Mouse (Mus musculus) megakaryocyte, embryonic 14.5 days (primary cell): ENCODE results near the gene Slc25a48. TPM values are rescaled to one million over a fixed set of nuclear protein-coding genes. Genes with fewer than 3 reads are reported as not detected.

Experiments
- H3K27me3 ChIP-seq: replicated peaks from 2 replicates; pipeline ENCODE3; 2012; ENCODE audit warnings: inconsistent platforms
- H3K36me3 ChIP-seq: replicated peaks from 2 replicates; pipeline ENCODE3; 2012; ENCODE audit warnings: low read length, inconsistent platforms, mixed read lengths
- H3K4me1 ChIP-seq: 2 replicates; pipeline ENCODE4 v1.6.1; 2012; ENCODE audit warnings: inconsistent platforms
- H3K4me3 ChIP-seq: replicated peaks from 2 replicates; pipeline ENCODE3; 2012; ENCODE audit warnings: moderate library complexity, mild to moderate bottlenecking, inconsistent platforms
- H3K9me3 ChIP-seq: 2 replicates; pipeline ENCODE4 v1.6.1; 2012; ENCODE audit warnings: inconsistent platforms
- FLI1 ChIP-seq: IDR thresholded peaks from 2 replicates; pipeline ENCODE4 v1.6.1; 2012; ENCODE audit warnings: low read length, inconsistent platforms, mixed read lengths
- GATA1 ChIP-seq: IDR thresholded peaks from 3 replicates; pipeline ENCODE4 v1.6.1; 2012; ENCODE audit warnings: mixed read lengths, low read length, inconsistent platforms, borderline replicate concordance
- polyA plus RNA-seq: library from polyadenylated mRNA; stranded (reverse); fragments of >175 nt; gene quantifications from 2 replicates; pipeline ENCODE4 v1.2.3, GENCODE M21; 2012; ENCODE audit warnings: low replicate concordance; ENCODE audit not compliant: insufficient read depth

The Slc25a48 gene
- not detected in 2 replicates for polyA plus RNA-seq

DNA sequence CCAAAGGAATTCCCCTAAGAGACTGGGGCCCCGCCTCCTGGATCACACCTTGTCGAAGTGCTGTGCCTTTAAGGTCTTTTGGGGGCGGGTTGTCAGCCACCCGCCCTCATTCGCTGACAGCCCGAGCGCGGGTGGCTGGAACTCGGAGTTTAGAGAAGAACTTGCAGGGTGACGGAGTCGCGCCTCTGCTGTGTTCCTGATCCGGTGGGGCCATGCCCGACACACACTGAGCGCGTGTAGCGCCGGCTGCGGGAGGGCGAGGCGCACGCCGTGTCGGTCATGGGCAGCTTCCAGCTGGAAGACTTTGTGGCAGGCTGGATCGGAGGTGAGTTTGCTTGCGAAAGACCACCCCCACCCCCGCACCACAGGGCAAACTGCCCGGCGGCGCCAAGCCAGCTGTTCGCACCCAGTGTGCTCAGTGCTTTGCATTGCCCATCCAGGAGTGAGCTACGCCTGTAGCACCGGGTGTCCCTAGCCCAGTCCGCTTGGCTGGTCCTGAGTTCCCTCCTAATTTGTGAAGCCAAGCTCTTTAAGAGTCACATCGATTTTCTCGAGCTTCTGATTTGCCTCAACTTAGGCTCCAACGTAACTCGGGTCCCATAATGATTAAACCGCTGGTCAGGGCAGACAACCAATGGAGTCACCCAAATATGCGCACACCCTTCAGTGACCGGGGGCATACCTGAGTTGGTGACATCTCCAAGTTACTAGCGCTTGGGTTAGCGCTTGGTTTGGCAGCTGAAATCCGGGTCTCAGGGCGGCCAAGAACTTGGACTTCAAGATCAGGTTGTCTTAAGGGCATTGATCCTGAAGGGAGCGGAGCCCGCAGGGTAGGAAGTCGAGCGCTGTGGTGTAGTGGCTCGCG, at the start of gene Slc25a48:
Gene Slc25a48 (plus strand): TSS at position 145 of the 865 bp plus-strand sequence.
- Histone ChIP-seq H3K36me3 (no peaks in the 10 kb centered on the region), H3K4me3 (peak within 1 kb of the TSS; percentile 33), H3K9me3 (peaks cover 6% of the 10 kb centered on the region; the same call in 1 of the 2 replicates), H3K4me1 (peaks cover 6% of the 10 kb centered on the region; the same call in 1 of the 2 replicates), H3K27me3 (peaks cover 71% of the 10 kb centered on the region)
- TF ChIP-seq FLI1 (no peak), GATA1 (no peak)

DNA sequence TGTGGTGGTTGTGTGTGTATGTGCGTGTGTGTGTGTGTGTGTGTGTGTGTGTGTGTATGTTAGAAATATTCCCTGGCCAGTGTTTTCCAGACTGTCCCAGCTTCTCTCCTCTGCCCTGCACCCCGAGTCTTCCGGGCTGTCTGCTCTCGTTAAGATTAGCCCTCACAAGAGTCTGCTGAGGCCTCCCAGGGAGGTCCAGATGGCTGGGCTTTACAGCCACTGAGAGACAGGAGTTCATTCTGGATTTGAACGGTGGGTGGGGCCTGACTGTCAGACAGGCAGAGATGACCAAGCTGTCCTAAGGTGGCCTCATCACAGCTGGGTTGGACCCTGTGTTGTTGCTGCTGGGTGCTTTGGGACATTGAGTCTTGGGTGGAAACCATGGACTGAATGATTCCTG, 40.6 kb upstream of the Slc25a48 start:
- H3K9me3 ChIP-seq, result no peaks in the 10 kb centered on the region

DNA sequence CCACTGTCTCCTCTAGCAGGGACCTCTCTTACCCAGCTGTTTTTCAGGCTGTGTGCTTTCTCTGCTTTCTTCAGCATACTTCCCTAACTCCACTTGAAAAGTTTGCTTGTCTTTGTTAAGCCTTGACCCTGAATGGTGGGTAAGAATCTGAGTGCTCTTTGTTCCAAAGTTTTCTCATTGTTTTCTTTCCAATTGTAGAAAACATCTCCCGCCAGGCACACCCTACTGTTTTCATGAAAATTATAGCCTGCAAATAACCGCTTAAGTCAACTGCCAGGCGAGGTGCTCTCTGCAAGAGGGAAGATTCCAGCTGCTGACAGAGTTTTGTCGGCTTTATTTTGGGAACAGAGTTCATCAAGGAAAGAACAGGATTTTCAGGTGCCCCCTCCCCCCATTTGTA, 37.0 kb upstream of the Slc25a48 start:
- no peaks in the 10 kb centered on the region for H3K4me1 ChIP-seq
- no peaks in the 10 kb centered on the region for H3K36me3 ChIP-seq
- peaks cover 7% of the 10 kb centered on the region for H3K27me3 ChIP-seq
- no peak overlapping the region for H3K4me3 ChIP-seq
- no peaks in the 10 kb centered on the region for H3K9me3 ChIP-seq
- TF ChIP-seq FLI1 (no peak), GATA1 (no peak)

More for the DNA sequence above, 40.6 kb upstream of the Slc25a48 start:
- TF ChIP-seq GATA1, result no peak
- TF ChIP-seq FLI1, result no peak
- H3K4me1 ChIP-seq, result no peaks in the 10 kb centered on the region
- peaks cover 5% of the 10 kb centered on the region for H3K27me3 ChIP-seq
- H3K4me3 ChIP-seq, result no peak overlapping the region
- H3K36me3 ChIP-seq, result no peaks in the 10 kb centered on the region

DNA sequence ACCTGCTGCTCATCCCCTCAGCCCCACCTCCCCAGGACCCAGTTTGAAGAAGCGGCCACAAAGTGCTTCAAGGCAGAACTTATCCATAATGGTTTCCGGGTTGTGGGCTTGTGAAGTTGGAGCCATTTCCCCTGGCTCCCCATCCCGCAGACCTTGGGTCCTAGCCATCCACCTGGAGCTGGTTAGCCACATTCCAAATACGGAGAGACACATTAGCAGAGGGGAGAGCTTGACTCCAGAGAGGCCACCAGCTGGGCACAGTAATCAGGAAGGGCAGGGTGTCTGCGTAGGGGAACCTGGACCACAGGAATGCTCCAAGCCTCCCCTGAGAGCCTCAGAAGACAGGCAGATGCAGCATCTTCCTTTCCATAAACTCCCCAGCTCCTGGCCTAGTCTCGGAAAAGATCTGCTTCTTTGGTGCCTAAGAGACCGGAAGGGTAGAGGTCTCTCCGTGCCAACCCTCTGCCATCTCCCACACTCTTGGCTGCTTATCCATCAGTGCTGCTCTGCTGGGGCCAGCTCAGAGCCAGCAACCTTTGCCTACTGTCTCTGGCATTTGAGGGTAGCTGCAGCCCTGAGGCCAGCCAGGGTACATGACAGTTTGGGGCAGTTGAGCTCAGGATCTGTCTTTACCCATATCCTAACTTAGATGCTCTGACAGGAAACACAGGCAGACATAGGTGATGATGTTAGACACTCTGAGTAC, 34.6 kb upstream of the Slc25a48 start:
- H3K27me3 ChIP-seq, result peaks cover 3% of the 10 kb centered on the region
- H3K36me3 ChIP-seq, result no peaks in the 10 kb centered on the region
- H3K9me3 ChIP-seq, result peaks cover 3% of the 10 kb centered on the region; the same call in 1 of the 2 replicates
- TF ChIP-seq FLI1 (no peak), GATA1 (no peak)
- H3K4me3 ChIP-seq, result no peak overlapping the region
- no peaks in the 10 kb centered on the region for H3K4me1 ChIP-seq

DNA sequence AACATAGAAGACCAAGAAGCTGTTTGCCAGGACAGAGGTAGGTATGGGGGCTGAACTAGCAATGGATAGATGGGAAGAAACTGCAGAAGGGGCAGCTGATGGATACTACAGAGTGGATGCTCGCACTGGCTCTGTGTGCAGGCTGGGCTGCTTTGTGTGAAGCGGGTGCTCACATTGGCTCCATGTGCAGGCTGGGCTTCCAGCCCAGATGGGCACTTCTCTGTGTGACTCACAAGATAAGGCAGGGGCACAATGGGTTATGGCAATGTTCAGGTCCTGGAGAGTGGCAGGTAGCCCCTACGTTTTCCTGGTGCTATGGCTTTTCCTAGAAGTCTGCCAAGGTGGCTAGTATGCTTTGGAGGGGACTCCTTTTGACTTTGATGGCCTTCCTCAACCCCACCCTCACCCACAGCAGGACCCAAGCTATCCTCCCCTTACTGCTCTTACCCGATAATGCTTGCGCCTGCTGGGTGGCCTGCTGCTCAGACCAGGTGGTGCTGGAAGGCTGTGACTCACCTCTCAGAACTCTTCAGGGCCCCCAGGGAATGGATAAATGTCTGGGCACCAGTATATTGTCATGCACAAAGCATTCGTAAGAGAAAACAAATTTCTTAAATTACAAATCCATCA, 33.5 kb upstream of the Slc25a48 start:
- H3K4me1 ChIP-seq, result no peaks in the 10 kb centered on the region
- H3K27me3 ChIP-seq, result peaks cover 3% of the 10 kb centered on the region
- H3K4me3 ChIP-seq, result no peak overlapping the region
- TF ChIP-seq GATA1, result no peak
- TF ChIP-seq FLI1, result no peak
- H3K36me3 ChIP-seq, result no peaks in the 10 kb centered on the region
- peaks cover 3% of the 10 kb centered on the region; the same call in 1 of the 2 replicates for H3K9me3 ChIP-seq

DNA sequence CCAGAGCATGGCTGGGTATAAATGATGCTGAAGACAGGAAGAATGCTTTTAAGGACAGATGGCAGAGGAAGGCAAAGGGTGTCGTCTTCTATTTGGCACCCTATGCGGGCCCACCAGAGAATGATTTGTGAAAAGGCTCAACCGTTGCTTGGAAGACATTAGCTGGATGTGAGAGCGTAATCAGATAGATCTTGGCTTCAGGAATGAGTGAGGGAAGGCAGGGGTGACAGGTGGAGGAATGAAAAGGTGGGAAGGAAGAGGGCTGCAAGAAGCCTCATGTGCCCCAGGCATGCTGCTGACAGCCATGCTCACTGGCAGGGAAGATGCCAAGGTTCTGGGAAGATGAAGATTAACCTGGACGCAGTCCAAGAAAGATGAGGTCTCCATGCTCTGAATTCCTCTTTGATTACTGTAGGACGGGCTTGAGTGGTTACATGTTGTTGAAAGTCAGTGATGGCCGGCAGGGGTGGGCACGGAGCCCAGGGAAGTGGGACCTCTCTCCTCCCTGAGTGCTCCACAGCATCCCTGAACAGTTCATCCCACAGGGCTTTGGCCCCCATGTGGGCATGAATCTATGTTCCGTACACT, 25.8 kb upstream of the Slc25a48 start:
- TF ChIP-seq FLI1 (no peak), GATA1 (no peak)
- Histone ChIP-seq H3K9me3 (peaks cover 26% of the 10 kb centered on the region), H3K36me3 (no peaks in the 10 kb centered on the region), H3K4me1 (no peaks in the 10 kb centered on the region), H3K27me3 (peaks cover 7% of the 10 kb centered on the region), H3K4me3 (no peak overlapping the region)

DNA sequence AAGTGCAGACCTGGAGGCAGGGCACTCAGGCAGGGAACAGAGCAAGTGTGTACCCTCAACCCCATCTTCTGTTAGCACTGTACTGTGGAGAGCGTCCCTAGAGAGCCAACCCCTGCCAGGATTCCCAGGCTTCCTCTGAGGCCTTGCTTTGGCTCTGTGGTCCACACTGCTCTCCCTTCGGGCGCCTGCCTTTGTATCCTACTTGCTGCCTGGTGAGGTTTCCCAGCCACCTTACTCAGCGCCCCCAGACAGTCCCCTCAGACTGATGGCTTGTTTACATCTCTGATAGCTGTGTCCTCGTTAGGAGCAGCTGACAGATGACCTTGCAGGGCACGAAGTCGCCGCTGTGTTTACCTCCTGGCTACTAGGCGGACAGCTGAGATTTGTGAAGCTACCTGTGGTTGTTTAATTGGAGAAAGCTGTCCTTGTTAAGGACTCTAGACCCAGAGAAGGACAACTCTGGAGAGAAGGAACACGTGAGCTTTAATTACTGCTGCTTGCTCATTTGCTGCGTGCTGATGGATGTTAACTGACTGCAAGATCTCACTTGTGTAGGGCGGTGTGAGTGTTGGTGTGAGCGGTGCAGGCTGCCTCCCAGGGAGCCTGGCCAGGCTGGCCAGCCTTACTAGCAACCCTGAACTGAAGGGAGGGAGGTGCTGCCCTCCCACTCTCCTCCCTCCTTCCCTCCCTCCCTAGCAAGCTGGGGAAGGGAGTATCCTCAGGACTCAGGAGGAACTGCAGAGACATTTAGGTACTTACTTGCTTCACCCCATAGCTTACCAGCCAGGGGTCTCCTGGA, 19.3 kb upstream of the Slc25a48 start:
- Histone ChIP-seq H3K36me3 (no peaks in the 10 kb centered on the region), H3K9me3 (peaks cover 9% of the 10 kb centered on the region), H3K27me3 (peaks cover 21% of the 10 kb centered on the region), H3K4me1 (no peaks in the 10 kb centered on the region), H3K4me3 (no peak overlapping the region)
- TF ChIP-seq FLI1 (no peak), GATA1 (no peak)

DNA sequence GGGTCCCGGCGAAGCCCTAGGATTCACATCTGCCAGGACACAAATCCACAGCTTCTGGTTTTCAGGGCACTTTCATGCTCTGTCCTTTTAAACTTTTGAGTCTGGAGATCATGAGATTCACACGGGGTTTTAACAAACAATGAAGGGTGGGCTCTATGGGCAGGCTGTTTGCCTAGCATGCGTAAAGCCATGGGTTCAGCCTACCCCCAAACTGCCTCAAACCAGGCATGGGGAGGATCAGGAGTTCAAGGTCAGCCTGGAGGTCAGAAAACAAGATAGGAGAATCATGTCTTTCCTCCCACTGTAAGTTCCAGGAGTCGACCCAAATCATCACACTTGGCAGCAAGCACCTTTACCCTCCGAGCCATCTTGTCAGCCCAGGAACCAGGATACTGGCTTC, 18.6 kb upstream of the Slc25a48 start:
- peaks cover 2% of the 10 kb centered on the region for H3K9me3 ChIP-seq
- no peaks in the 10 kb centered on the region for H3K36me3 ChIP-seq
- TF ChIP-seq FLI1, result no peak
- peaks cover 19% of the 10 kb centered on the region for H3K27me3 ChIP-seq
- no peaks in the 10 kb centered on the region for H3K4me1 ChIP-seq
- H3K4me3 ChIP-seq, result no peak overlapping the region
